Mouse (Mus musculus) embryo, embryonic 10 days (tissue): ENCODE measurements around the gene Ube2j1.
A peak's percentile ranks its signal among the peaks of the same experiment; 100 is the strongest.

Experiments used
- DNase-seq: peaks from one replicate; pipeline ENCODE4 v3.0.0-alpha.2; 2015; ENCODE audit warnings: low spot score

Gene Ube2j1

GRCm38 (mm10) chr4:33012484-33012883 lies 18.7 kb upstream of the Ube2j1 start:
- DNase-seq, result no peak

GRCm38 (mm10) chr4:33018361-33018999 lies 12.7 kb upstream of the Ube2j1 start:
- peak; percentile 93 for DNase-seq

- no peak for DNase-seq
These were observed 6.8 kb upstream of the Ube2j1 start for GRCm38 (mm10) chr4:33024420-33024819.

- DNase-seq, result no peak
These were observed 2.1 kb upstream of the Ube2j1 start for GRCm38 (mm10) chr4:33029104-33029503.

GRCm38 (mm10) chr4:33030264-33031194 lies 687 bp upstream of the Ube2j1 start:
- peak; percentile 54 for DNase-seq

GRCm38 (mm10) chr4:33032045-33032444 lies 829 bp downstream of the Ube2j1 start:
- DNase-seq, result no peak

GRCm38 (mm10) chr4:33033515-33033914 lies 2.3 kb downstream of the Ube2j1 start:
- no peak for DNase-seq

- no peak for DNase-seq
These were observed 8.6 kb downstream of the Ube2j1 start for GRCm38 (mm10) chr4:33039826-33040225.

- DNase-seq, result no peak
These were observed 18.4 kb downstream of the Ube2j1 start for GRCm38 (mm10) chr4:33049601-33050000.

GRCm38 (mm10) chr4:33052055-33052454 lies 20.8 kb downstream of the Ube2j1 start:
- DNase-seq, result no peak

GRCm38 (mm10) chr4:33052650-33053049 lies 21.4 kb downstream of the Ube2j1 start:
- no peak for DNase-seq

GRCm38 (mm10) chr4:33054426-33054825 lies 23.2 kb downstream of the Ube2j1 start:
- no peak for DNase-seq

- DNase-seq, result no peak
These were observed 25.1 kb downstream of the Ube2j1 start for GRCm38 (mm10) chr4:33056317-33056716.

- DNase-seq, result no peak
These were observed 26.9 kb downstream of the Ube2j1 start for GRCm38 (mm10) chr4:33057890-33058687.

- DNase-seq, result no peak
These were observed 29.9 kb downstream of the Ube2j1 start for GRCm38 (mm10) chr4:33061158-33061557.

- DNase-seq, result no peak
These were observed 31.8 kb downstream of the Ube2j1 start, which contains the start of gene Gabrr2 for GRCm38 (mm10) chr4:33062981-33063380. Gabrr2 (plus strand) TSS chr4:33062999.

- no peak for DNase-seq
These were observed 33.8 kb downstream of the Ube2j1 start for GRCm38 (mm10) chr4:33064986-33065385.

GRCm38 (mm10) chr4:33066223-33066960 lies 35.2 kb downstream of the Ube2j1 start:
- DNase-seq, result no peak

GRCm38 (mm10) chr4:33067331-33067730 lies 36.1 kb downstream of the Ube2j1 start:
- DNase-seq, result no peak

- DNase-seq, result no peak
These were observed 36.6 kb downstream of the Ube2j1 start for GRCm38 (mm10) chr4:33067826-33068225.

- DNase-seq, result no peak
These were observed 37.7 kb downstream of the Ube2j1 start for GRCm38 (mm10) chr4:33068894-33069293.

- DNase-seq, result no peak
These were observed 39.1 kb downstream of the Ube2j1 start for GRCm38 (mm10) chr4:33070326-33070725.
